In the genomic region with DNA sequence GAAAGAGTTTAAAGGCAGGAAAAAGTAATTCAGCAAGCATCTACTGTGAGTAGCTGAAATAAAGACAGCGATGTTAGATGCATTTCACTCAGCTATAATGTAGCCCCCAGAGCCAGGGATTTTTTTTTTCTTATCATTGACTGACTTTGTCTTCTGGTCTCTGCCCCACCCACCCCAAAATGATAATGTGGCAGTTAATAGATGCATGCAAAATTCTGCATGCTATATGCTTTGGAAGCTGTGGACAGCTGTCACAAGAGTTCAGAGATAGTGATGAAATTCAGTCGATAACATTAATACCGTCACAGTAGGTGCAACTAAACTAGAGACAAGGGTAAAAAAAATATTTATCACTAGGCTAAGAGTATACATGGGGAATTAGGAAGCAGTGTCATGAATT, we compare ENCODE assay signal across 24 mouse cellular contexts.
"Had no signal": no experiment of that assay in that cellular context is flagged by ENCODE, and none has a peak within 500 bp of the region (broad histone marks: within the 10 kb centered on the region; RNA-seq: fewer than 3 reads in every experiment).

No protein-coding gene starts in this region.

- DNase-seq: forebrain, postnatal 0 days; gastrocnemius, postnatal 14 days; gastrocnemius, postnatal 36 days; heart, adult 11 months; heart, adult 2 months; heart, postnatal 14 days; heart, postnatal 36 days; kidney, adult 18-20 months; kidney, adult 8-10 months; kidney, postnatal 10 days; kidney, postnatal 25 days; kidney, postnatal 4 days had no signal

- H3K4me1 ChIP-seq: heart, embryonic 15.5 days; intestine, embryonic 15.5 days; limb, embryonic 10.5 days; limb, embryonic 12.5 days had no signal

- H3K27ac ChIP-seq: heart, adult 2 months; heart, embryonic 13.5 days; heart, embryonic 15.5 days; hindbrain, embryonic 14.5 days; intestine, embryonic 15.5 days; layer of hippocampus, adult 2 months; left cerebral cortex, adult 2 months; limb, embryonic 10.5 days; limb, embryonic 12.5 days had no signal

- ATAC-seq: forebrain, postnatal 0 days; hindbrain, embryonic 16.5 days; inflammation-experienced regulatory T-cells, adult 6 months; intestine, embryonic 15.5 days; intestine, postnatal 0 days had no signal

- H3K9me3 ChIP-seq: heart, embryonic 13.5 days; heart, embryonic 15.5 days; intestine, embryonic 15.5 days; limb, embryonic 10.5 days; limb, embryonic 12.5 days had no signal

- H3K4me3 ChIP-seq: heart, adult 2 months; heart, embryonic 13.5 days; heart, embryonic 15.5 days; intestine, embryonic 15.5 days; layer of hippocampus, adult 2 months; left cerebral cortex, adult 2 months; limb, embryonic 10.5 days; limb, embryonic 12.5 days had no signal

- H3K4me2 ChIP-seq: heart, embryonic 11.5 days; heart, embryonic 13.5 days; heart, embryonic 15.5 days; hindbrain, embryonic 14.5 days; intestine, embryonic 15.5 days; limb, embryonic 12.5 days had no signal

- H3K27me3 ChIP-seq: heart, embryonic 13.5 days; heart, embryonic 15.5 days; intestine, embryonic 15.5 days; limb, embryonic 12.5 days had no signal

- H3K36me3 ChIP-seq: heart, embryonic 13.5 days; heart, embryonic 15.5 days; intestine, embryonic 15.5 days; limb, embryonic 10.5 days; limb, embryonic 12.5 days had no signal

- H3K9ac ChIP-seq: forebrain, postnatal 0 days; heart, embryonic 13.5 days; heart, embryonic 15.5 days; hindbrain, embryonic 14.5 days; intestine, embryonic 15.5 days; limb, embryonic 12.5 days had no signal
